Mouse (Mus musculus) CH12F3 (cell line): ENCODE measurements around the gene Ctnnbip1.
"Not testable (repeated sequence)": the region's sequence is repeated elsewhere in the genome, so short reads cannot be mapped to it uniquely, and the experiment has no call there.

Experiments used
- in situ Hi-C: fragments of 300-500 bp; cut with MboI; formaldehyde crosslinking; loops from 2 replicates; pipeline ENCODE4 v1.14.3; 2020; ENCODE audit warnings: low sequenced_read_pairs

The Ctnnbip1 gene

DNA sequence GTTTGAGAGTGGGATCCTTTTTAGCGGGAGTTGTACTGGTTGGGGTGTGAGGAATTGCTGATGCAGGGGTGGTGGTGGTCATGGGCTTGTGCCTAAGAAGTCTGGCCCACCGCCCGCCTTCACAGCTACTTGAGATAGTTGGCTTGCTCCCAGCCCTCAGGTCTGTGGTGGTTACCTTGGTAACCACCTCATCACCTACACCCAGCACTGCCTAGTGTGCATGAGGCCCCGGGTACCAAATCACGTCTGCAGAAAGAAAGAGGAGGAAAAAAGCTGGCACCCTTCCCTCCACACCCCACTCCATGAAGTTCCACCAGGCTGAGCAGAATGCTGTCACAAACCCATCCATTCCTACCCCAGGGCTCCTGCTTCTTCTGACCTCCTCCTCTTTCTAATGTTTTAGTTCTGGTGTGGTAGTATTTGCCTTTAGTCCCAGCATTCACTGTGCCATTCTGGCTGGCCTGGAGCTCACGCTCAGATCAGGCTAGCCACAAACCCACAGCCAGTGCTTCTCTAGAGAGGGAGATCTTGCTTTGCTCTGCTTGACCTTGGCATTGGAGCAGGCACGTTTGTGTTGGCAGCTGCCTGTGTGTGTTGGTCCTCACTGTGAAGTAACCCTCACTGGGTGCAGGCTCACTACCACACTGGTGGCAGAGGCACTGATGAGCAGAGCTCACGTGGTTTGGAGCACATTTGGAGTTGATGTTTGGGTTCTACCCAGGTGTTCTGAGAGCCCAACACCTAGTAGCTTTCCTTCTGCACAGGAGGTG, 91.4 kb downstream of the Ctnnbip1 start:
- in situ Hi-C loops: no loop called here

DNA sequence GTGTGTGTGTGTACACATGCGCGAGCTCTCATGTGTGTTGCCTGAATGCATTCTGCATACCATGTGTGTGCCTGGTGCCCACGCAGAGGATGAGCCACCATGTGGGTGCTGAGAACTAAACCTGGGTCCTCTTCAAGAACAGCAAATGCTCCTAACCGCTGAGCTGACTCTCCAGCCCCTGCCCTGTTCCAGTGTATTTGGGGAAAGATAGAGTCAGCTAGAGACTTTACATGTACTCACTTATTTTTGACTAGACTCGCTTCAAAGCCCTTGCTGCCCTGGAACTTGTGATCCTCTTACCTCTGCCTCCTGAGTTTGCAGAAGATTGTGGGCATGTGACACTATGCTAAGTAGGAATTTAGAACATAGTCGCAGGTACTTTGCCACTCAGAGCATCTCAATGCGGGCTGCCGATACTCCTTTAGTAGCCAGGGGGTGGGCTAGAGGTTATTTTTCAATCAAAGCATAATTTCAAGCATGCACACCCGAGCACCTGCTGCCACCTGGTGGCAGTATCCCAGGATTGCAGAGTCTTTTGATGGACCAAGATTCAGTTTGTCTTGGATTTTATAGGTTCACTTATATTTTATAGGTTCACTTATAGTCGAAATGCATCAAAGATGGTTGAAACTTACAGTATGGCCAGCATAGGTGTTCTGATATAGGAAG, 93.5 kb downstream of the Ctnnbip1 start:
- in situ Hi-C loops: no loop called here

DNA sequence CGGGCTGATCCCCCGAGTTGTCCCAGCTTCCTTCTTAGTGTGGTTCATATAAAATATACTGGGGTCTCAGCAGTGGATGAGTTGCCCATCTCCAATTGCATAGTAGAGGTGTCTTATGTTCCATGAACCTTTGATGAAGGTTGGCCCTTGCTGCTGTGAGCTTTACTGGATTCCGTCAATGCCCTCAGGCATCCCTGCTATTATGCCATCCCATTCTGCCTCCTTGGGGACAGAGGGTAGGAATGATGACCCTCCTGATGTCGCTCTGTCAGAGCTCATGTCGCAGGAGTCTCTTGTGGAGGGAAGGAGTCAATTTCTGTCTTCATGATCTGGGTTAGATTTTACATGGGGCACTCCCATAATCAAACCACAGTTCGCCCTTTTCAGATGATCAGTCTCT, 95.5 kb downstream of the Ctnnbip1 start:
- in situ Hi-C loops: not testable (repeated sequence)

DNA sequence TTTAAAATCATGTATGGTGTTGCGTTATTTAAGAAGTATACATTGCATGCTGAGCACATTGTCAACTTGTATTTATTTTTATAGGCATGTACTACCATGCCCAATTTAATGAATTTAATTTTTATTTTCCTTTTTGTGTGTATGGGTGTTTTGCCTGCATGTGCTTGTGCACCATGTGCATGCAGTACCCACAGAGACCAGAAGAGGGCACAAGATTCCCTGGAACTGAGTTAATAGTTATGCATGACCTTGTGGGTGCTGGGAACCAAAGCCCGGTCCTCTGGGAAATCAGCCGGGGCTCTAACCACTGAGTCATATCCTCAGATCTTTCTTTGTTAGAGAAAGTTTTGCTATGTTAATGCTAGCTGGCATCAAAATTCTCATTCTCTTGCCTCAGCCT, 96.8 kb downstream of the Ctnnbip1 start:
- in situ Hi-C loops: no loop called here
